Mouse (Mus musculus): ENCODE results near the gene Nav2.

DNA sequence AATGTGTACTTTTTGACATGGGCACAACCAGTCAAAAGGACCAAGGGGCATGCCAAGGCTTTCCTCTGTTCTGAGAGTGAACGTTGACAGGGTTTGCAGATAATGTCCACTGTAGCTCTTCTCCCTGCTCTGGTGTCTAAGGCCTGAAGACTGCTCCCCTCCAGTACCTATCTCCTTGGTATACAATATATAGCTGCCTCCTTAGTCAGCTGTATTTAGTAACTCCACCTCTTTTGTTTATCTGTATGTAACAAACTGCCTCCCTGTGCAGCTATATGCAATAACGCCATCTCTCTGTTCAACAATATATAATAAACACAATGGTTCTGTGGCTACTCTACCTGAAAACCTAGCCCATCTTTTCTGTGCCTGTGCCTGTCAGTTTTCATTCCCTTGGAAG, 413.7 kb downstream of the Nav2 start:
- TF ChIP-seq GATA1 (IDR thresholded peaks at IDR 0.05; ENCODE audit: borderline replicate concordance, low read length) (no peak), FLI1 (IDR thresholded peaks at IDR 0.05; ENCODE audit: low read length) (no peak)
